Comparison of ENCODE assay signal across 17 mouse cellular contexts in genomic region chr1:163302292-163302691, GRCm38 (mm10).
"Had no signal": no experiment of that assay in that cellular context is flagged by ENCODE, and none has a peak within 500 bp of the region (broad histone marks: within the 10 kb centered on the region; RNA-seq: fewer than 3 reads in every experiment).

No protein-coding gene starts in this region.

- H3K9me3 ChIP-seq: liver, embryonic 15.5 days; midbrain, embryonic 10.5 days; neural tube, embryonic 13.5 days had no signal

- H3K4me2 ChIP-seq: liver, embryonic 11.5 days; liver, embryonic 15.5 days; neural tube, embryonic 13.5 days had no signal

- H3K36me3 ChIP-seq: liver, embryonic 15.5 days; midbrain, embryonic 10.5 days; neural tube, embryonic 13.5 days had no signal

- H3K9ac ChIP-seq: liver, embryonic 15.5 days; neural tube, embryonic 13.5 days had no signal

- H3K4me3 ChIP-seq: liver, embryonic 15.5 days; midbrain, embryonic 10.5 days; neural tube, embryonic 13.5 days had no signal

- H3K4me1 ChIP-seq: liver, embryonic 15.5 days; neural tube, embryonic 13.5 days had no signal

- H3K27ac ChIP-seq: kidney, postnatal 0 days; liver, embryonic 15.5 days; midbrain, embryonic 10.5 days; neural tube, embryonic 13.5 days had no signal

- DNase-seq: kidney, adult 9 months; kidney, postnatal 36 days; left cerebral cortex, postnatal 4 days; lung, adult 2 months; lung, postnatal 4 days; midbrain, embryonic 14.5 days; retina, postnatal 1 day; right cerebral cortex, postnatal 4 days; spleen, adult 18-20 months; thymus, adult 18-20 months; thymus, postnatal 14 days had no signal

- ATAC-seq: lung, postnatal 0 days had no signal
